Mouse (Mus musculus) left cerebral cortex, adult 6 months (tissue): ENCODE measurements around the gene Cntnap4. TPM values are rescaled to one million over a fixed set of nuclear protein-coding genes. Genes with fewer than 3 reads are reported as not detected.

ENCODE experiments used
- long read RNA-seq, 2 experiments: library from polyadenylated mRNA; unstranded; transcript quantifications; one replicate each; pipeline ENCODE4 v2.0.0; 2019 to 2020
- polyA plus RNA-seq: library from polyadenylated mRNA; unstranded; fragments of <200 nt; fragmentation: Nextera tagmentation; gene quantifications from 2 replicates; pipeline ENCODE4 v1.2.3, GENCODE M21; 2021

Cntnap4 gene
- polyA plus RNA-seq: 2.9 and 4.2 TPM in 2 replicates
- long read RNA-seq, experiment 1, full-length matches to known transcripts: 22 of 53 reads
- long read RNA-seq, experiment 1, partial matches to known transcripts: 14 of 53 reads
- long read RNA-seq, experiment 1, other reads (novel, unspliced or antisense): 17 of 53 reads
- long read RNA-seq, experiment 2, full-length matches to known transcripts: 1 of 7 reads
- long read RNA-seq, experiment 2, partial matches to known transcripts: 5 of 7 reads
- long read RNA-seq, experiment 2, other reads (novel, unspliced or antisense): 1 of 7 reads

DNA sequence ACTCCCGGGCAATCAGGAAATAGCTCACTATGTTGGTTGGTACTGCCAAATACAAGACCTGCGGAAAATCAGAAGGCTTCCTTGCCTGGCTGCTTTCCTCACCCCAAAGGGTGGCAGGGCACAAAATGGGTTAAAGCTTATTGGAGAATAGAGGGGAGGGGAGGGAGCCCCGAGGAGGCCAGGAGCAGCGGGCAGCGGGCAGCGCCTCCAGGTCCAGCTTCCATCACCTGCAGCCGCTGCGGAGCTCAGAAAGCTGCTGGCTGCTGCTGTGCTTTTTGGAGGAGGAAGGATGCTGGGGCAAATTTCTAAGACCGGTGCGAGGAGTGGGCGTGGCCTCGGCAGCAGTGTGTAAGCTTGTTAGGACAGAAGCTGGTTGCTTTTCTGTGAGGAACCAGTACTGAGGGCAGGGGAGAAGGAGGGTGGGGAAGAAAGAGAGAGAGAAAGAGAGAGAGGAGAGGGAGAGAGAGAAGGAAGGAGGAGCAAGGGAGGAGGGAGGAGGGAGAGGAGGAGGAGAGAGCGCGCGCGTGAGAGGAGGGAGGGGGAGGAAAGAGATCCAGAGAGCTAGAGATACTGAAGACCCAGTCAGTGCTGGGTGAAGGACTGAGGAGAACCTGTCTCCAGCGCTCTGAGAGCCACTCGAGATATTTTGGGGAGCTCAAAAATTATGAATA, at the start of gene Cntnap4:
Gene Cntnap4 (plus strand): TSS at position 573 of the 671 bp plus-strand sequence.

